7 mouse cellular contexts compared by ENCODE assay signal in the genomic region with DNA sequence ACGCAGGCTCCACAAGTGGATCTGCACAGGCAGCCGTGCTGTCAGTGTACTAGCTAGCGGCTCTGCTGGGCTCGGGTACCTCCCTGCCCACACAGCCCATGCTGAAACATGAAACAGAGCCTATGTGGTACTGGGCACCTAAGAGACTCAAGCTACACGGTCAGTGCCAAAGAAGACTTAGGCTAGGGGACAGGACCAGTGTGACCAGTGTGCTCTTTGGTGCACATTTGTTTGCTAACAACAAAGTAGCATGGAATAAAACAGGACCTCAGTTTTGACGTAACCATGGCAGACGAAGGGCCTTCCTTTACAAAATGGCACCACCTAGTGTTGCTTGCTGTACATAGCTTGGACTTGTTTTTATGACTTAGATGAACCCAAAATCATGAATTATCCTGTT. TPM values are rescaled to one million over a fixed set of nuclear protein-coding genes. Genes with fewer than 3 reads are reported as not detected.
DNase-seq lines count a peak whose midpoint lies in the region; ATAC-seq and TF ChIP-seq lines count a peak whose summit lies in the region.

No protein-coding gene starts in this region.

- WGBS in heart, embryonic 11.5 days (ENCODE audit: insufficient replicate concordance) = 47% methylated on average over 7 of the region's 7 CpGs
- 38% methylated on average over 7 of the region's 7 CpGs for WGBS in stomach, postnatal 0 days

- no peak for TF ChIP-seq EP300 in stomach, postnatal 0 days (optimal IDR thresholded peaks at IDR 0.05)

- no peak for ATAC-seq in heart, embryonic 11.5 days (replicated peaks; ENCODE audit: insufficient number of reproducible peaks, low FRiP score, low TSS enrichment)
- peak; percentile 43; the same call in 1 of the 2 replicates for ATAC-seq in stomach, postnatal 0 days (ENCODE audit: low FRiP score, low TSS enrichment)

- H3K9me3 ChIP-seq in heart, embryonic 11.5 days (replicated peaks; ENCODE audit: control insufficient read depth, low read length) = no peaks in the 10 kb centered on the region
- no peaks in the 10 kb centered on the region for H3K9me3 ChIP-seq in stomach, postnatal 0 days (ENCODE audit: control insufficient read depth, low read length)

- H3K27ac ChIP-seq in heart, embryonic 11.5 days (ENCODE audit: low read depth, low read length) = no peak overlapping the region
- no peak overlapping the region for H3K27ac ChIP-seq in stomach, postnatal 0 days (replicated peaks)

- H3K9ac ChIP-seq in heart, embryonic 11.5 days (ENCODE audit: low read depth, low read length) = no peak overlapping the region
- H3K9ac ChIP-seq in stomach, postnatal 0 days (ENCODE audit: low read length) = no peak overlapping the region

- peak; percentile 92 for TF ChIP-seq CTCF in stomach, postnatal 0 days (IDR thresholded peaks at IDR 0.05; ENCODE audit: low read depth)

- no peaks in the 10 kb centered on the region for H3K36me3 ChIP-seq in heart, embryonic 11.5 days (ENCODE audit: control insufficient read depth, insufficient read depth, low read length)
- H3K36me3 ChIP-seq in stomach, postnatal 0 days (ENCODE audit: control insufficient read depth, insufficient read depth, low read length) = no peaks in the 10 kb centered on the region

- peak overlapping the region; percentile 3; the same call in 1 of the 2 replicates for H3K4me2 ChIP-seq in heart, embryonic 11.5 days
- no peak overlapping the region for H3K4me2 ChIP-seq in stomach, postnatal 0 days (replicated peaks; ENCODE audit: low read depth)

- H3K27me3 ChIP-seq in heart, embryonic 11.5 days (ENCODE audit: control insufficient read depth, insufficient read depth, low read length) = no peaks in the 10 kb centered on the region
- no peaks in the 10 kb centered on the region for H3K27me3 ChIP-seq in stomach, postnatal 0 days (ENCODE audit: control insufficient read depth, insufficient read depth, low read length)

- H3K4me1 ChIP-seq in heart, embryonic 11.5 days (ENCODE audit: control insufficient read depth, insufficient read depth, low read length) = peaks cover 8% of the 10 kb centered on the region
- no peaks in the 10 kb centered on the region for H3K4me1 ChIP-seq in stomach, postnatal 0 days (replicated peaks; ENCODE audit: control insufficient read depth, insufficient read depth)

- DNase-seq in 3T3-L1 (ENCODE audit: low read depth, low spot score) = peak; percentile 66
- peak; percentile 68 for DNase-seq in A20 (ENCODE audit: low read depth, low spot score)
- DNase-seq in cerebellum, adult 9-11 months = peak; percentile 24
- DNase-seq in kidney, postnatal 14 days = peak; percentile 67
- peak; percentile 77 for DNase-seq in lung, postnatal 36 days
- peak; percentile 34 for DNase-seq in stomach, postnatal 0 days (ENCODE audit: low spot score)

- H3K4me3 ChIP-seq in heart, embryonic 11.5 days (ENCODE audit: low read depth, low read length) = no peak overlapping the region
- H3K4me3 ChIP-seq in stomach, postnatal 0 days (ENCODE audit: low read depth, low read length) = no peak overlapping the region

RNA-seq across cellular contexts. Expression of a gene that starts 6.4 kb away (rescaled TPM):
- polyA plus RNA-seq in heart, embryonic 11.5 days (2014; fragmentation: Nextera tagmentation; extraction: Ambion mirVana) = 3.3 TPM in 2 replicates
- polyA plus RNA-seq in stomach, postnatal 0 days (2015; fragmentation: Nextera tagmentation; extraction: Ambion mirVana) = 1.4 and 1.8 TPM in 2 replicates

Comparison
In these comparisons a context has a peak if more than half of its experiments do, and no peak if none do; other contexts are left out.
1. DNase-seq: peak in every context shown above with its lines; median percentile 77 in lung, postnatal 36 days; 68 in A20; 67 in kidney, postnatal 14 days; 66 in 3T3-L1; 34 in stomach, postnatal 0 days; 24 in cerebellum, adult 9-11 months.